Mouse (Mus musculus): ENCODE data around the gene Oxsm. TPM values are rescaled to one million over a fixed set of nuclear protein-coding genes. Genes with fewer than 3 reads are reported as not detected.

Oxsm gene
- 1.9 and 2.1 TPM in 2 replicates for polyA plus RNA-seq (2015; fragmentation: Nextera tagmentation; extraction: Ambion mirVana)

- peak within 1 kb of the TSS; percentile 77 for H3K4me2 ChIP-seq
- no peaks in the 10 kb centered on the region for H3K9me3 ChIP-seq
- WGBS: 1% methylated on average over 63 of the region's 65 CpGs
- no peaks in the 10 kb centered on the region for H3K27me3 ChIP-seq (replicated peaks)
- peak; percentile 99 for ATAC-seq (replicated peaks)
- H3K9ac ChIP-seq: peak within 1 kb of the TSS; percentile 64
- no peaks in the 10 kb centered on the region for H3K36me3 ChIP-seq (replicated peaks)
- H3K4me1 ChIP-seq: peaks cover 19% of the 10 kb centered on the region
- H3K4me3 ChIP-seq: peak within 1 kb of the TSS; percentile 56
- H3K27ac ChIP-seq: peak within 1 kb of the TSS; percentile 72
Measured at GRCm38 (mm10) chr14:16249171-16249874, at the start of gene Oxsm, which contains the start of gene Ngly1. Oxsm (minus strand) TSS chr14:16249808. Ngly1 (plus strand) TSS chr14:16249280.

GRCm38 (mm10) chr14:16296816-16297468 lies 47.3 kb upstream of the Oxsm start:
- H3K27ac ChIP-seq: no peak overlapping the region
- H3K36me3 ChIP-seq (replicated peaks): no peaks in the 10 kb centered on the region
- no peak overlapping the region for H3K9ac ChIP-seq
- 60% methylated on average over 2 of the region's 2 CpGs for WGBS
- no peak for ATAC-seq (replicated peaks)
- H3K4me2 ChIP-seq: no peak overlapping the region
- no peaks in the 10 kb centered on the region for H3K9me3 ChIP-seq
- no peak overlapping the region for H3K4me3 ChIP-seq
- H3K4me1 ChIP-seq: no peaks in the 10 kb centered on the region
- no peaks in the 10 kb centered on the region for H3K27me3 ChIP-seq (replicated peaks)

GRCm38 (mm10) chr14:16293921-16294320 lies 44.3 kb upstream of the Oxsm start:
- WGBS: 87% methylated on average over 1 of the region's 1 CpGs
- H3K4me3 ChIP-seq: no peak overlapping the region
- ATAC-seq (replicated peaks): no peak
- no peak overlapping the region for H3K4me2 ChIP-seq
- no peaks in the 10 kb centered on the region for H3K27me3 ChIP-seq (replicated peaks)
- H3K4me1 ChIP-seq: no peaks in the 10 kb centered on the region
- H3K27ac ChIP-seq: no peak overlapping the region
- H3K9me3 ChIP-seq: no peaks in the 10 kb centered on the region
- H3K36me3 ChIP-seq (replicated peaks): no peaks in the 10 kb centered on the region
- no peak overlapping the region for H3K9ac ChIP-seq

- ATAC-seq (replicated peaks): no peak
- Histone ChIP-seq H3K4me2 (no peak overlapping the region), H3K9me3 (no peaks in the 10 kb centered on the region), H3K36me3 (replicated peaks) (no peaks in the 10 kb centered on the region), H3K27ac (no peak overlapping the region), H3K27me3 (replicated peaks) (no peaks in the 10 kb centered on the region), H3K4me3 (no peak overlapping the region), H3K9ac (no peak overlapping the region), H3K4me1 (no peaks in the 10 kb centered on the region)
Measured at GRCm38 (mm10) chr14:16293015-16293414, 43.4 kb upstream of the Oxsm start.

- Histone ChIP-seq H3K27me3 (replicated peaks) (no peaks in the 10 kb centered on the region), H3K9ac (no peak overlapping the region), H3K9me3 (no peaks in the 10 kb centered on the region), H3K27ac (no peak overlapping the region), H3K36me3 (replicated peaks) (no peaks in the 10 kb centered on the region), H3K4me3 (no peak overlapping the region), H3K4me2 (no peak overlapping the region), H3K4me1 (no peaks in the 10 kb centered on the region)
- no peak for ATAC-seq (replicated peaks)
- WGBS: 56% methylated on average over 1 of the region's 1 CpGs
Measured at GRCm38 (mm10) chr14:16292371-16292770, 42.8 kb upstream of the Oxsm start.

- H3K36me3 ChIP-seq (replicated peaks): no peaks in the 10 kb centered on the region
- no peaks in the 10 kb centered on the region for H3K4me1 ChIP-seq
- H3K9ac ChIP-seq: no peak overlapping the region
- H3K27ac ChIP-seq: no peak overlapping the region
- ATAC-seq (replicated peaks): no peak
- no peak overlapping the region for H3K4me3 ChIP-seq
- H3K27me3 ChIP-seq (replicated peaks): no peaks in the 10 kb centered on the region
- 85% methylated on average over 4 of the region's 4 CpGs for WGBS
- H3K9me3 ChIP-seq: no peaks in the 10 kb centered on the region
- H3K4me2 ChIP-seq: no peak overlapping the region
Measured at GRCm38 (mm10) chr14:16283966-16284365, 34.4 kb upstream of the Oxsm start.

- Histone ChIP-seq H3K27me3 (replicated peaks) (no peaks in the 10 kb centered on the region), H3K9me3 (no peaks in the 10 kb centered on the region), H3K4me2 (no peak overlapping the region), H3K4me3 (no peak overlapping the region), H3K27ac (no peak overlapping the region), H3K36me3 (replicated peaks) (no peaks in the 10 kb centered on the region), H3K9ac (no peak overlapping the region), H3K4me1 (no peaks in the 10 kb centered on the region)
- 52% methylated on average over 4 of the region's 4 CpGs for WGBS
- ATAC-seq (replicated peaks): no peak; the same call in 1 of the 2 replicates
Measured at GRCm38 (mm10) chr14:16279196-16279595, 29.6 kb upstream of the Oxsm start.

- H3K9me3 ChIP-seq: no peaks in the 10 kb centered on the region
- ATAC-seq (replicated peaks): no peak
- no peak overlapping the region for H3K9ac ChIP-seq
- no peaks in the 10 kb centered on the region for H3K27me3 ChIP-seq (replicated peaks)
- no peak overlapping the region for H3K4me3 ChIP-seq
- H3K36me3 ChIP-seq (replicated peaks): no peaks in the 10 kb centered on the region
- H3K4me2 ChIP-seq: no peak overlapping the region
- no peak overlapping the region for H3K27ac ChIP-seq
- WGBS: 92% methylated on average over 3 of the region's 3 CpGs
- H3K4me1 ChIP-seq: no peaks in the 10 kb centered on the region
Measured at GRCm38 (mm10) chr14:16273677-16274076, 24.1 kb upstream of the Oxsm start.

GRCm38 (mm10) chr14:16269776-16270175 lies 20.2 kb upstream of the Oxsm start:
- Histone ChIP-seq H3K27ac (no peak overlapping the region), H3K36me3 (replicated peaks) (no peaks in the 10 kb centered on the region), H3K27me3 (replicated peaks) (no peaks in the 10 kb centered on the region), H3K9me3 (no peaks in the 10 kb centered on the region), H3K4me2 (no peak overlapping the region), H3K9ac (no peak overlapping the region), H3K4me1 (no peaks in the 10 kb centered on the region), H3K4me3 (no peak overlapping the region)
- ATAC-seq (replicated peaks): no peak
- WGBS: 91% methylated on average over 2 of the region's 2 CpGs

GRCm38 (mm10) chr14:16267028-16267427 lies 17.4 kb upstream of the Oxsm start:
- Histone ChIP-seq H3K4me1 (no peaks in the 10 kb centered on the region), H3K27ac (no peak overlapping the region), H3K36me3 (replicated peaks) (no peaks in the 10 kb centered on the region), H3K9ac (no peak overlapping the region), H3K4me3 (no peak overlapping the region), H3K27me3 (replicated peaks) (no peaks in the 10 kb centered on the region), H3K9me3 (no peaks in the 10 kb centered on the region), H3K4me2 (no peak overlapping the region)
- WGBS: 92% methylated on average over 5 of the region's 5 CpGs
- ATAC-seq (replicated peaks): no peak

- H3K4me1 ChIP-seq: no peaks in the 10 kb centered on the region
- H3K27ac ChIP-seq: no peak overlapping the region
- H3K4me2 ChIP-seq: no peak overlapping the region
- H3K9ac ChIP-seq: no peak overlapping the region
- ATAC-seq (replicated peaks): no peak
- no peak overlapping the region for H3K4me3 ChIP-seq
- 0 out of 2 replicates have a peak, but pooled peaks cover 3% of the 10 kb centered on the region for H3K36me3 ChIP-seq (replicated peaks)
- H3K9me3 ChIP-seq: no peaks in the 10 kb centered on the region
- H3K27me3 ChIP-seq (replicated peaks): no peaks in the 10 kb centered on the region
- 86% methylated on average over 3 of the region's 3 CpGs for WGBS
Measured at GRCm38 (mm10) chr14:16261869-16262268, 12.3 kb upstream of the Oxsm start.

- H3K27ac ChIP-seq: no peak overlapping the region
- ATAC-seq (replicated peaks): no peak
- 79% methylated on average over 6 of the region's 6 CpGs for WGBS
- no peaks in the 10 kb centered on the region for H3K4me1 ChIP-seq
- no peak overlapping the region for H3K9ac ChIP-seq
- no peaks in the 10 kb centered on the region for H3K9me3 ChIP-seq
- no peak overlapping the region for H3K4me2 ChIP-seq
- H3K27me3 ChIP-seq (replicated peaks): no peaks in the 10 kb centered on the region
- 0 out of 2 replicates have a peak, but pooled peaks cover 5% of the 10 kb centered on the region for H3K36me3 ChIP-seq (replicated peaks)
- no peak overlapping the region for H3K4me3 ChIP-seq
Measured at GRCm38 (mm10) chr14:16260541-16260940, 10.9 kb upstream of the Oxsm start.

GRCm38 (mm10) chr14:16256209-16256608 lies 6.6 kb upstream of the Oxsm start:
- Histone ChIP-seq H3K9ac (no peak overlapping the region), H3K27ac (no peak overlapping the region), H3K4me1 (no peaks in the 10 kb centered on the region), H3K4me2 (no peak overlapping the region), H3K36me3 (replicated peaks) (0 out of 2 replicates have a peak, but pooled peaks cover 10% of the 10 kb centered on the region), H3K4me3 (no peak overlapping the region), H3K9me3 (no peaks in the 10 kb centered on the region), H3K27me3 (replicated peaks) (no peaks in the 10 kb centered on the region)
- ATAC-seq (replicated peaks): no peak
- 87% methylated on average over 2 of the region's 2 CpGs for WGBS
